Mouse (Mus musculus): ENCODE data around the gene Fam53b. TPM values are rescaled to one million over a fixed set of nuclear protein-coding genes. Genes with fewer than 3 reads are reported as not detected.

Gene Fam53b
- total RNA-seq, 4 experiments from 2014 or later, result 17.4 to 31.8 (median 21.1) TPM

GRCm38 (mm10) chr7:132712956-132713355 lies 100.7 kb downstream of the Fam53b start:
- DNase-seq (ENCODE audit: low spot score in 2 of 2), result no peak

GRCm38 (mm10) chr7:132712044-132712708 lies 101.5 kb downstream of the Fam53b start:
- DNase-seq (ENCODE audit: low spot score in 2 of 2), result no peak

GRCm38 (mm10) chr7:132711579-132711978 lies 102.1 kb downstream of the Fam53b start:
- no peak for DNase-seq (ENCODE audit: low spot score in 2 of 2)

GRCm38 (mm10) chr7:132705130-132705529 lies 108.6 kb downstream of the Fam53b start:
- no peak for DNase-seq (ENCODE audit: low spot score in 2 of 2)

GRCm38 (mm10) chr7:132704310-132704875 lies 109.3 kb downstream of the Fam53b start:
- no peak for DNase-seq (ENCODE audit: low spot score in 2 of 2)

GRCm38 (mm10) chr7:132703515-132704309 lies 110.0 kb downstream of the Fam53b start:
- DNase-seq (ENCODE audit: low spot score in 2 of 2), result no peak

- DNase-seq (ENCODE audit: low spot score in 2 of 2), result no peak
Observed at GRCm38 (mm10) chr7:132702492-132703070, 111.1 kb downstream of the Fam53b start.

- no peak for DNase-seq (ENCODE audit: low spot score in 2 of 2)
Observed at GRCm38 (mm10) chr7:132702024-132702423, 111.7 kb downstream of the Fam53b start.

GRCm38 (mm10) chr7:132701412-132701811 lies 112.3 kb downstream of the Fam53b start:
- DNase-seq (ENCODE audit: low spot score in 2 of 2), result no peak

GRCm38 (mm10) chr7:132700107-132700506 lies 113.6 kb downstream of the Fam53b start:
- DNase-seq (ENCODE audit: low spot score in 2 of 2), result no peak

GRCm38 (mm10) chr7:132699639-132700038 lies 114.0 kb downstream of the Fam53b start:
- DNase-seq (ENCODE audit: low spot score in 2 of 2), result no peak

- no peak for DNase-seq (ENCODE audit: low spot score in 2 of 2)
Observed at GRCm38 (mm10) chr7:132699165-132699564, 114.5 kb downstream of the Fam53b start.

GRCm38 (mm10) chr7:132698737-132699136 lies 114.9 kb downstream of the Fam53b start:
- DNase-seq (ENCODE audit: low spot score in 2 of 2), result no peak

GRCm38 (mm10) chr7:132697258-132697796 lies 116.4 kb downstream of the Fam53b start:
- no peak for DNase-seq (ENCODE audit: low spot score in 2 of 2)

GRCm38 (mm10) chr7:132693561-132693960 lies 120.1 kb downstream of the Fam53b start:
- no peak for DNase-seq (ENCODE audit: low spot score in 2 of 2)

GRCm38 (mm10) chr7:132692719-132693118 lies 121.0 kb downstream of the Fam53b start:
- DNase-seq (ENCODE audit: low spot score in 2 of 2), result no peak

- DNase-seq (ENCODE audit: low spot score in 2 of 2), result no peak
Observed at GRCm38 (mm10) chr7:132690716-132691472, 122.8 kb downstream of the Fam53b start.

- DNase-seq (ENCODE audit: low spot score in 2 of 2), result no peak
Observed at GRCm38 (mm10) chr7:132689722-132690121, 124.0 kb downstream of the Fam53b start.

- no peak for DNase-seq (ENCODE audit: low spot score in 2 of 2)
Observed at GRCm38 (mm10) chr7:132688721-132689120, 125.0 kb downstream of the Fam53b start.

GRCm38 (mm10) chr7:132687897-132688296 lies 125.8 kb downstream of the Fam53b start:
- no peak for DNase-seq (ENCODE audit: low spot score in 2 of 2)

GRCm38 (mm10) chr7:132686515-132686914 lies 127.2 kb downstream of the Fam53b start:
- no peak for DNase-seq (ENCODE audit: low spot score in 2 of 2)

Measured in gastrocnemius, adult 8-10 months (tissue).